Mouse (Mus musculus): ENCODE results near the gene Ttll13. TPM values are rescaled to one million over a fixed set of nuclear protein-coding genes. Genes with fewer than 3 reads are reported as not detected.
A peak's percentile ranks its signal among the peaks of the same experiment; 100 is the strongest.

Gene Ttll13
- polyA plus RNA-seq, 1 experiment = 0.79 TPM

- TF ChIP-seq CTCF (IDR thresholded peaks at IDR 0.05; ENCODE audit: borderline replicate concordance, extremely low read depth, insufficient read depth, insufficient read length) (peak; percentile 89), POLR2A (IDR thresholded peaks at IDR 0.05; ENCODE audit: borderline replicate concordance, extremely low read depth, insufficient read depth, insufficient read length, poor library complexity, severe bottlenecking) (no peak)
- peak; percentile 93 for DNase-seq (ENCODE audit: low read depth)
These were observed 30.8 kb upstream of the Ttll13 start for GRCm38 (mm10) chr7:80215398-80215797.

GRCm38 (mm10) chr7:80216566-80216965 is 29.6 kb upstream of the Ttll13 start:
- TF ChIP-seq POLR2A (IDR thresholded peaks at IDR 0.05; ENCODE audit: borderline replicate concordance, extremely low read depth, insufficient read depth, insufficient read length, poor library complexity, severe bottlenecking) (no peak), CTCF (IDR thresholded peaks at IDR 0.05; ENCODE audit: borderline replicate concordance, extremely low read depth, insufficient read depth, insufficient read length) (0 out of 2 replicates have a peak, but pooled peaks have one; percentile 6)
- DNase-seq (ENCODE audit: low read depth) = no peak

GRCm38 (mm10) chr7:80218666-80219065 is 27.5 kb upstream of the Ttll13 start:
- DNase-seq (ENCODE audit: low read depth) = no peak
- TF ChIP-seq CTCF (IDR thresholded peaks at IDR 0.05; ENCODE audit: borderline replicate concordance, extremely low read depth, insufficient read depth, insufficient read length) = no peak
- no peak for TF ChIP-seq POLR2A (IDR thresholded peaks at IDR 0.05; ENCODE audit: borderline replicate concordance, extremely low read depth, insufficient read depth, insufficient read length, poor library complexity, severe bottlenecking)

- TF ChIP-seq CTCF (IDR thresholded peaks at IDR 0.05; ENCODE audit: borderline replicate concordance, extremely low read depth, insufficient read depth, insufficient read length) (no peak), POLR2A (IDR thresholded peaks at IDR 0.05; ENCODE audit: borderline replicate concordance, extremely low read depth, insufficient read depth, insufficient read length, poor library complexity, severe bottlenecking) (no peak)
- DNase-seq (ENCODE audit: low read depth) = no peak
These were observed 25.9 kb upstream of the Ttll13 start for GRCm38 (mm10) chr7:80220237-80220797.

DNA sequence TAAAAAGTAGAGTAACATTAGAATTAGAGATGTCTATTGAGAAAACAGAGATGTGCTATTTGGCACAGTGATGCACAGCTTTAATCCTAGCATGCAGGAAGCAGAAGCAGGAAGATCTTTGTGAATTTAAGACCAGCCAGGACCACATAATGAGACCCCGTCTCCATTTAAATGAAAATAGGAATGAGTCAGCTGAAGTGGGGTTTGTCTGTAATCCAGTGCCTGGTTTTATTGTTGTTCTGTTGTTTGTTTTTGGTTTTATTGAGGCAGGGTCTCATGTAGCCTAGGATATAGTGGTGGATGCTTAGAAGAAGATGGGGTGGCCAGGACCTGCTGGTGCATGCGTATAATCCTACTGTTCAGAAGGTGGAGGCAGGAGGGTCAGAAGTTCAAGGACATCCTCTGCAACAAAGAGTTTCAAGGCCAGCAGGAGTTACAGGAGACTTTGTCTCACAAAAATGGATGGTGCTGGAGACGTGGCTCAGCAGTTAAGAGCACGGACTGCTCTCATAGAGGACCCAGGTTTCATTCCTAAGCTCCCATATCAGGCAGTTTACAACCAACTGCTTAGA is 24.9 kb upstream of the Ttll13 start:
- no peak for DNase-seq (ENCODE audit: low read depth)
- no peak for TF ChIP-seq CTCF (IDR thresholded peaks at IDR 0.05; ENCODE audit: borderline replicate concordance, extremely low read depth, insufficient read depth, insufficient read length)
- no peak for TF ChIP-seq POLR2A (IDR thresholded peaks at IDR 0.05; ENCODE audit: borderline replicate concordance, extremely low read depth, insufficient read depth, insufficient read length, poor library complexity, severe bottlenecking)

GRCm38 (mm10) chr7:80227065-80227464 is 19.1 kb upstream of the Ttll13 start:
- DNase-seq (ENCODE audit: low read depth) = no peak
- TF ChIP-seq POLR2A (IDR thresholded peaks at IDR 0.05; ENCODE audit: borderline replicate concordance, extremely low read depth, insufficient read depth, insufficient read length, poor library complexity, severe bottlenecking) (no peak), CTCF (IDR thresholded peaks at IDR 0.05; ENCODE audit: borderline replicate concordance, extremely low read depth, insufficient read depth, insufficient read length) (no peak)

GRCm38 (mm10) chr7:80230196-80230595 is 16.0 kb upstream of the Ttll13 start:
- TF ChIP-seq CTCF (IDR thresholded peaks at IDR 0.05; ENCODE audit: borderline replicate concordance, extremely low read depth, insufficient read depth, insufficient read length) (no peak), POLR2A (IDR thresholded peaks at IDR 0.05; ENCODE audit: borderline replicate concordance, extremely low read depth, insufficient read depth, insufficient read length, poor library complexity, severe bottlenecking) (no peak)
- DNase-seq (ENCODE audit: low read depth) = no peak

GRCm38 (mm10) chr7:80231971-80232488 is 14.1 kb upstream of the Ttll13 start:
- TF ChIP-seq CTCF (IDR thresholded peaks at IDR 0.05; ENCODE audit: borderline replicate concordance, extremely low read depth, insufficient read depth, insufficient read length) (no peak), POLR2A (IDR thresholded peaks at IDR 0.05; ENCODE audit: borderline replicate concordance, extremely low read depth, insufficient read depth, insufficient read length, poor library complexity, severe bottlenecking) (no peak)
- no peak for DNase-seq (ENCODE audit: low read depth)

DNA sequence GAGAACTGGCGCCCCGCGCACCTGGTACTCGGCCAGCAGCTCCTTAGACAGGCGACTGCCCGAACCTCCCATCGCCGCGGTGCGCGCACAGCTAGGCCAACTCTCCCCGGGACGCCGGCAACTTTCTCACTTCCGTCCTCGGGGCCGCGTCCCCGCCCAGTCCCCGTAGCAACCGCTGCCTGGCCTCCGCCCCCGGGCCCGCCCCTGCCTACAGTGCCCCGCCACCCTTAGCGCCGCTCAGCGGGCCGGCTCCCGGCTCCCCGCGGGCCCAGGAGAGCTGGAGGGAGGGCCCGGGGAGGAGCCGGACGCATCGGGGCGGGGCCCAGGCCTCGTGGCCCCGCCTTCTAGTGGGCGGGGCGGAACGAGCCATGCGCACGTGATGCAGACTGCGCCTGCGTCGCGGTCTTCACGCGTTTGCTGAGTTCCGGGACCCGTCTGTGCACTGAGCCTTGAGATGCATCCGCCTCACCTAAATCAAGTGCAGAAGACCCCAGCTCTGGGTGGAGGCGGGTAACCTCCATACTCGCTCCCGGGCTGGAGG is 13.6 kb upstream of the Ttll13 start, which contains the start of the genes Cib1 and Gdpgp1:
TSS of gene Cib1 (minus strand) at position 325 of the 541 bp plus-strand sequence.
TSS of gene Gdpgp1 (plus strand) at position 377 of the 541 bp plus-strand sequence.
- TF ChIP-seq POLR2A (IDR thresholded peaks at IDR 0.05; ENCODE audit: borderline replicate concordance, extremely low read depth, insufficient read depth, insufficient read length, poor library complexity, severe bottlenecking) (peak; percentile 46; the same call in 1 of the 2 replicates), CTCF (IDR thresholded peaks at IDR 0.05; ENCODE audit: borderline replicate concordance, extremely low read depth, insufficient read depth, insufficient read length) (no peak)
- DNase-seq (ENCODE audit: low read depth) = peak; percentile 98

- no peak for DNase-seq (ENCODE audit: low read depth)
- no peak for TF ChIP-seq POLR2A (IDR thresholded peaks at IDR 0.05; ENCODE audit: borderline replicate concordance, extremely low read depth, insufficient read depth, insufficient read length, poor library complexity, severe bottlenecking)
These were observed 12.4 kb upstream of the Ttll13 start for GRCm38 (mm10) chr7:80233799-80234198.

- no peak for DNase-seq (ENCODE audit: low read depth)
- TF ChIP-seq POLR2A (IDR thresholded peaks at IDR 0.05; ENCODE audit: borderline replicate concordance, extremely low read depth, insufficient read depth, insufficient read length, poor library complexity, severe bottlenecking) (no peak), CTCF (IDR thresholded peaks at IDR 0.05; ENCODE audit: borderline replicate concordance, extremely low read depth, insufficient read depth, insufficient read length) (no peak)
These were observed 7.6 kb upstream of the Ttll13 start for GRCm38 (mm10) chr7:80238542-80238941.

All from brain, embryonic 14.5 days (tissue).